Mouse (Mus musculus) lung, embryonic 14.5 days (tissue): ENCODE measurements around the gene Dnm3. TPM values are rescaled to one million over a fixed set of nuclear protein-coding genes. Genes with fewer than 3 reads are reported as not detected.

Experiments
- ATAC-seq: fragments of 200-750 bp; cut with Nextera tagmentation; 2 replicates; pipeline ENCODE4 v1.8.0; 2017; ENCODE audit warnings: mild to moderate bottlenecking, moderate TSS enrichment, moderate library complexity; ENCODE audit not compliant: insufficient read depth
- DNase-seq: peaks from one replicate; pipeline ENCODE4 v3.0.0-alpha.2; 2015
- H3K27ac ChIP-seq: fragments of 300-500 bp; sonication (generic); 2 replicates; pipeline ENCODE4 v1.5.1; 2014; ENCODE audit warnings: low read depth, mild to moderate bottlenecking, moderate library complexity
- H3K27me3 ChIP-seq: fragments of 300-500 bp; sonication (generic); 2 replicates; pipeline ENCODE4 v1.6.1; 2014; ENCODE audit warnings: low read length, control low read depth; ENCODE audit not compliant: insufficient read depth
- H3K36me3 ChIP-seq: fragments of 300-500 bp; sonication (generic); 2 replicates; pipeline ENCODE4 v1.6.1; 2014; ENCODE audit warnings: control low read depth; ENCODE audit not compliant: insufficient read depth
- H3K4me1 ChIP-seq: fragments of 300-500 bp; sonication (generic); 2 replicates; pipeline ENCODE4 v1.6.1; 2014; ENCODE audit warnings: antibody characterized with exemption, control low read depth; ENCODE audit not compliant: insufficient read depth
- H3K4me2 ChIP-seq: fragments of 300-500 bp; sonication (generic); 2 replicates; pipeline ENCODE4 v1.6.1; 2014; ENCODE audit warnings: mild to moderate bottlenecking
- H3K4me3 ChIP-seq: fragments of 300-500 bp; sonication (generic); 2 replicates; pipeline ENCODE4 v1.5.1; 2014; ENCODE audit warnings: low read depth, low read length
- H3K9ac ChIP-seq: fragments of 300-500 bp; sonication (generic); 2 replicates; pipeline ENCODE4 v1.6.1; 2014
- H3K9me3 ChIP-seq: fragments of 300-500 bp; sonication (generic); 2 replicates; pipeline ENCODE4 v1.6.1; 2016; ENCODE audit warnings: low read depth, low read length, control low read depth
- CTCF ChIP-seq: IDR thresholded peaks from 2 replicates; pipeline ENCODE4 v1.5.1; 2016; ENCODE audit warnings: antibody characterized with exemption, low read depth
- WGBS: fragments of 180-500 bp; shearing (Covaris S2); extraction: QIAGEN DNeasy Blood & Tissue Kit; methylation state at CpG from one replicate; pipeline ENCODE4 v1.1.7; 2014; 5-methylcytosine and 5-hydroxymethylcytosine counted together
- polyA plus RNA-seq: library from polyadenylated mRNA; unstranded; fragments of >200 nt; fragmentation: Nextera tagmentation; extraction: Ambion mirVana; gene quantifications from 2 replicates; pipeline ENCODE4 v1.2.1, GENCODE M21; 2014

Gene Dnm3
- polyA plus RNA-seq, 1 experiment from 2014 or later = 2.8 TPM

DNA sequence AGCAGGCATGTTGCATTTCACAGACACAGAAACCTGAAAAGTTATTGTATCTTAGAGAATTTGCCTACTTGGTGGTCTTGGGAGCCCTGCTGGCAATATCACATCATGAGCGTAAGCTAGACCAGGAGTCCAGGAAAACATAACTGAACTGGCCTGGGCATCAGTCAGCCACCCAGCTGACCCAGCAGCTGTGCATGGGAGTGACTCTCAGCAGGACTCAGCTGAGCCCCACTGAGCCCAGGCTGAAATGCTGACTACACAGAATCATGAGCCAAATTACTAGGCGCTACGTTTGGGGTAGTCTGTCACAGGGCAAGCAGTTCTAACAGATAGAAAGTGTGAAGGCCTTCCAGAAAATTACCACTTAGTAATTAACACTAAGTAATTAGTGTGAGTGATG, 41.2 kb downstream of the Dnm3 start:
- Histone ChIP-seq H3K27me3 (no peaks in the 10 kb centered on the region), H3K9me3 (no peaks in the 10 kb centered on the region), H3K4me1 (no peaks in the 10 kb centered on the region), H3K4me2 (no peak overlapping the region), H3K9ac (no peak overlapping the region), H3K27ac (no peak overlapping the region), H3K36me3 (no peaks in the 10 kb centered on the region), H3K4me3 (no peak overlapping the region)
- WGBS = 82% methylated on average over 3 of the region's 3 CpGs
- no peak for ATAC-seq
- no peak for TF ChIP-seq CTCF
- no peak for DNase-seq

DNA sequence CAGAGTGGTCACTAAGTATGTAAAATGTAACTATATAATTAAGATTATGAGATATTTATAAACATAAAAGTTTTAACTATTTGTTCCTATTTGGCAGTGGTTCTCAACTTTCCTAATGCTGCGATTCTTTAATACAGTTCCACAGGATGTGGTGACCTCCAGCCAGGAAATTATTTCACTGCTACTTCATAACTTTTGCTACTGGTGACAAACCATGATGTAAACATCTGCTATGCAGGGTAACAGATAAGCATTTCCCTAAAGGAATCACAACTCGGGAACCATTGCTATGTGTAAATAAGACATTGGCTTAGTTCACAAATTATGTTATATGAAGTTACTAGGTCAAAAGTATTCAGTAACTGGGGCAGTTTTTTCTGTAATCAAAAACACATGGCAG, 48.9 kb downstream of the Dnm3 start:
- Histone ChIP-seq H3K27ac (no peak overlapping the region), H3K36me3 (no peaks in the 10 kb centered on the region), H3K9me3 (no peaks in the 10 kb centered on the region), H3K4me2 (no peak overlapping the region), H3K27me3 (no peaks in the 10 kb centered on the region), H3K9ac (no peak overlapping the region), H3K4me1 (peaks cover 10% of the 10 kb centered on the region; the same call in 1 of the 2 replicates), H3K4me3 (no peak overlapping the region)
- no peak for TF ChIP-seq CTCF
- ATAC-seq (peak; percentile 91), DNase-seq (peak; percentile 84)
- 19% methylated on average over 2 of the region's 2 CpGs for WGBS

DNA sequence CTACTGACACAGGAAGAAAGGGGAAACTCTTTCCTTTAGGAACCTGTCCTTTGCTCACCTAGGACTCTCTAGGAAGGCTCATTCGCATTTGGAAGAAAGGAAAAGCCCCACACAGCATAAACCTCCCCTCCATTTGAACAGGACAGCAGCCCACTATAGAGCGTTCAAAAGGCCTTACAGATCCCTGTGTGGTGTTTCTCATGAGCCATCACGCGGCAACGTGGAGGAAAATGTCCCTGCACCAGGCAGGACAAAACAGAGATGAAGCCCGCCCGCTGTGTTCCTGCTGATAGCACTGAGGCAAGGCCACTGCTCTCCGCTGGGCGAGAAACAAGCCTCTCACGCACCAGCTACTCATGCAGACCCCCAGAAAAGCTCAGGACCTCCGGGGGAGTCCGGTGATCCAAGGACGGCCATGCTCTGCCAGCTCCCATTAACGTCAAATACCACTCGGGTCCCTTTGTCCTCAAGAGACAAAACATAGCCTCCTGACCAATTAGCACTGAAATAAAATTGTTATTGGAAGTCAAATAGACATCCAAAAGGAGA, 51.8 kb downstream of the Dnm3 start:
- H3K9ac ChIP-seq = no peak overlapping the region
- H3K4me2 ChIP-seq = no peak overlapping the region
- peaks cover 10% of the 10 kb centered on the region; the same call in 1 of the 2 replicates for H3K4me1 ChIP-seq
- no peaks in the 10 kb centered on the region for H3K27me3 ChIP-seq
- no peaks in the 10 kb centered on the region for H3K36me3 ChIP-seq
- no peak overlapping the region for H3K27ac ChIP-seq
- no peaks in the 10 kb centered on the region for H3K9me3 ChIP-seq
- WGBS = 76% methylated on average over 15 of the region's 15 CpGs
- DNase-seq (no peak), ATAC-seq (no peak)
- no peak for TF ChIP-seq CTCF
- no peak overlapping the region for H3K4me3 ChIP-seq

DNA sequence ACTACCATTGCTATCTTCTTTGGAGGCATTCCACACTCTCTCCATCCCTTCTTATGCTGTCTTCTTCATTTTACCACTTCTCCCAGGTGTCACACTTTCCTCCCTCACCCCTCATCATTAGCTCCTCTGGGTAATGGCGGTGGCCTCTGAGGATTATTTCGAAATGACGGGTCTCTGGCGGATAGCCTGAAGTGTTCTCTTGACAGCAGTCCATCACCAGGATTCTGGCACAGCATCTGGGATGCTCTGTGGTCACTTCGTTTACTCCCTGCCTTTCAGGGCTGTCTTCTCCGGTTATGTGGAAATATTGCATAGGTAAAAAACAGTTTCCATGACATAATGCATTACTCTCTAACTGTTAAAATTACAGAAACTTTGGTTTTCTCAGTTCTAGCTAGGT, 55.0 kb downstream of the Dnm3 start:
- H3K36me3 ChIP-seq = no peaks in the 10 kb centered on the region
- H3K27ac ChIP-seq = no peak overlapping the region
- H3K4me1 ChIP-seq = no peaks in the 10 kb centered on the region
- no peak for DNase-seq
- H3K27me3 ChIP-seq = no peaks in the 10 kb centered on the region
- no peak overlapping the region for H3K4me3 ChIP-seq
- 74% methylated on average over 6 of the region's 6 CpGs for WGBS
- no peak for TF ChIP-seq CTCF
- H3K9me3 ChIP-seq = no peaks in the 10 kb centered on the region
- no peak overlapping the region for H3K9ac ChIP-seq
- no peak for ATAC-seq
- no peak overlapping the region for H3K4me2 ChIP-seq

DNA sequence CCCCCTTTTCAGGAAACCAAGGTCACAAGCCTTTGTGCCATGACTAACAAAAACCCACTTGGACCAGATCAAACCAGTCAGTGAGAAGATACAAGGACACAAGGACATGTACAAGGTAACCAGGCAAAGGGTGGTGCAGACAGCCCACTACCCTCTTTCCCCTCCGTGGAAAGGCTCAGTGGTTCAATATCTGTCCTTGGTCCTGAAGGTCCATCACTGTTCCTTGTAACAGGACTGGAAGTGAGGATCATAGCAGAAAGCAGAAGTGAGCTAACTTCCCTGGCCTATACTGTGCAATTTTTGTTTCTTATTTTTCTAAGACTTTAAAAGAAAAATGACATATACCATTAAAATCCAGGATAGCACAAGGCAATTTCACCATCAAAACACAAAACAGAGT, 64.0 kb downstream of the Dnm3 start:
- no peak for TF ChIP-seq CTCF
- no peak for ATAC-seq
- no peaks in the 10 kb centered on the region for H3K27me3 ChIP-seq
- H3K9me3 ChIP-seq = no peaks in the 10 kb centered on the region
- H3K9ac ChIP-seq = no peak overlapping the region
- H3K4me3 ChIP-seq = no peak overlapping the region
- no peak overlapping the region for H3K4me2 ChIP-seq
- WGBS = 5% methylated on average over 1 of the region's 1 CpGs
- H3K36me3 ChIP-seq = no peaks in the 10 kb centered on the region
- H3K27ac ChIP-seq = no peak overlapping the region
- H3K4me1 ChIP-seq = no peaks in the 10 kb centered on the region
- peak; percentile 30 for DNase-seq

DNA sequence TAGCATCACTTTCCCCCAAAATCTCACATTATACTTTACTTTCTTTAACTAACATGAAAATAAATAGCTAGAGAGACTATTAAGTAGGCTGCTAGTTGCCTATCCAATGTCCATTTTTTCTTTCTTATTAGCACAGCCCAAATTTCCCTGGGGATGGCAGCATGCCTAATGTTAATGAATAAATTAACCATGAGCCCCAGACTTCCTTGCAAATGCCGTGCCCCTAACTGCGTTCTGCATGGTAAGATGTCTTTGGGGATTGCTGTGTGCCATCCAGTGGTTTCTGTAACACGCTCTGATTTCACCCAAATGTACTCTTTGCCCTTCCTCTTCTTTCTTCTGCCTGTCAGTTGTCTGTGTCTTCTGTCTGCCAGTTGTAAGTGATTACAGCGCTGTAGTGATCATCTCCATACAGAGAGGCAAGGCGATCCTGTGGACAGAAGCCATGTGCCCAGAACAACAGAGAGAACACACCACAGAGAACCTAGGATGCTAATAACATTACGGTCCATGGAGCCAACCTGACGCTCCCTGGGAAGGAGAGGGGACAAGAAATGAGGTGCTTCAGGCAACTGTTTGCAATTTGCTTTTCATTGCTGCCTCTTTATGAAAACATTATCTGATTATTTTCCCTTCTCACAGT, 64.9 kb downstream of the Dnm3 start:
- no peak overlapping the region for H3K4me3 ChIP-seq
- no peaks in the 10 kb centered on the region for H3K36me3 ChIP-seq
- H3K9ac ChIP-seq = no peak overlapping the region
- WGBS = 77% methylated on average over 7 of the region's 7 CpGs
- H3K9me3 ChIP-seq = no peaks in the 10 kb centered on the region
- no peak overlapping the region for H3K4me2 ChIP-seq
- H3K27me3 ChIP-seq = no peaks in the 10 kb centered on the region
- DNase-seq = no peak
- no peak overlapping the region for H3K27ac ChIP-seq
- no peak for TF ChIP-seq CTCF
- no peak for ATAC-seq
- no peaks in the 10 kb centered on the region for H3K4me1 ChIP-seq

DNA sequence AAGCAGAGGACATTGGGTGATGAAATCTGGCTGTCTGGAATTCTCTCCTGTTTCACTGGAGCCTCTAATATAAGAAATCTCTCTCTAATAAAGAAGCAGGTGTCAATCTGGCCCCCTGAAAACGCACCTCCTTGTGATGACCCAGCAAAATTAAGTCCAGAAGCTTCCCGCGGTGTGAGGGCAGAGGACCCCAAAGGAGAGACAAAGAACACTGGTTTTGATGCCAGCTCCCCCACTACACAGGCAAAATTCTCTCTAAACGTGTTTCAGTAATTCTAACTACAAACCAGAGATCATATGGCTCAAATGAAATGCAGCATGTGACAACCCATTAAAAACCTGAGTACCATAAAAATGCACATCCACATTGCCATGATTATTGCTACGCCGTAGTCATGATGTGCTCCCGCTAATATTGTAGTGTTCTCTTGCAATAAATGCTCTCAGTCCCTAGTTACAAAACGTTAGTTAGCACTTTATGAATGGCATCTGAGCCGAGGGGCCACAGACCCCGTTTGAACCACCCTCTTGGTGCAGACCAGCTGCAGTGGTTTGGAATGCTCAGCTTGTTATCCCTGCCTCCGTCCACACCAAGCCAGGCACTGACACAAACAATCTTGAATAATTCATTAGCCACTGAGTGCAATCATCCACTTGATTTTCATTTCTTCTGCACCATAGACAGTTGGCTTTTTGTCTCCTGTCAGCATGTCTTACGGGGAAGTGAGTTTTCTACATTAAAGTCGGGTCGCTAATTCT, 67.4 kb downstream of the Dnm3 start:
- no peak overlapping the region for H3K4me3 ChIP-seq
- H3K27ac ChIP-seq = no peak overlapping the region
- no peak overlapping the region for H3K9ac ChIP-seq
- H3K27me3 ChIP-seq = no peaks in the 10 kb centered on the region
- no peaks in the 10 kb centered on the region for H3K9me3 ChIP-seq
- WGBS = 80% methylated on average over 14 of the region's 14 CpGs
- no peaks in the 10 kb centered on the region for H3K4me1 ChIP-seq
- no peaks in the 10 kb centered on the region for H3K36me3 ChIP-seq
- ATAC-seq = no peak
- no peak overlapping the region for H3K4me2 ChIP-seq
- no peak for TF ChIP-seq CTCF
- no peak for DNase-seq
